Mouse (Mus musculus) brain, embryonic 14.5 days (tissue): ENCODE results near the gene Gnptab. TPM values are rescaled to one million over a fixed set of nuclear protein-coding genes. Genes with fewer than 3 reads are reported as not detected.
A peak's percentile ranks its signal among the peaks of the same experiment; 100 is the strongest.

Experiments used
- DNase-seq: peaks from one replicate; pipeline ENCODE4 v3.0.0-alpha.2; 2011; ENCODE audit warnings: low read depth
- CTCF ChIP-seq: fragments of 200-500 bp; IDR thresholded peaks from 2 replicates; pipeline ENCODE4 v1.5.1; 2012; ENCODE audit warnings: inconsistent platforms, mild to moderate bottlenecking, moderate library complexity, borderline replicate concordance; ENCODE audit not compliant: insufficient read depth, insufficient read length; ENCODE audit errors: extremely low read depth
- POLR2A ChIP-seq: fragments of 200-500 bp; IDR thresholded peaks from 2 replicates; pipeline ENCODE4 v1.6.1; 2012; ENCODE audit warnings: mild to moderate bottlenecking, inconsistent platforms, borderline replicate concordance; ENCODE audit not compliant: poor library complexity, insufficient read depth, insufficient read length, severe bottlenecking; ENCODE audit errors: extremely low read depth
- polyA plus RNA-seq: library from polyadenylated mRNA; depleted of rRNA; stranded (reverse); fragments of >200 nt; gene quantifications from 2 replicates; pipeline ENCODE4 v1.2.3, GENCODE M21; 2012; rRNA removed

Gnptab gene
- 31.7 and 41.4 TPM in 2 replicates for polyA plus RNA-seq

- TF ChIP-seq CTCF, result peak; percentile 95
- TF ChIP-seq POLR2A, result peak; percentile 76; the same call in 1 of the 2 replicates
- DNase-seq, result peak; percentile 88
Observed at GRCm38 (mm10) chr10:88379013-88379885, at the start of gene Gnptab, which contains the start of gene Dram1. Gnptab (plus strand) TSS chr10:88379132. Dram1 (minus strand) TSS chr10:88379080.

DNA sequence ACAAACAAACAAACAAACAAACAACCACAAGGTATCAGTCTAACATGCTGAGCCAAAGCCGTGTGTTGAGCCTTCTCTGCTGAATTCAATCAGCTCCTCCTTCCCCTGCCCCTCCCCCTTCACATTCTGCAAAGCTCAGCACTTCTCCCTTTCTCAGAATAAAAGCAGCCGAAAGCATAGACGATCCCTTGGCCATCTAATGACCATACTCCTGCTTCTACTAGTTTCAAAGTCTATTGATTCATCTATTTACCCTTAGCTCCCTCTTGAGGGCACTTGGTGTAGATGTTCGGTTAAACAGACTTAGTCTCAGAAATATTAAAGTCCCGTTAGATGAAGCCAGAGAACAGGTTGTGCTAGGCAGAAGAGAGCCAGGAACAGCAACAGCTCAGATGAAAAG, 48.2 kb upstream of the Gnptab start:
- TF ChIP-seq POLR2A (no peak), CTCF (peak; percentile 23; the same call in 1 of the 2 replicates)
- peak; percentile 66 for DNase-seq

DNA sequence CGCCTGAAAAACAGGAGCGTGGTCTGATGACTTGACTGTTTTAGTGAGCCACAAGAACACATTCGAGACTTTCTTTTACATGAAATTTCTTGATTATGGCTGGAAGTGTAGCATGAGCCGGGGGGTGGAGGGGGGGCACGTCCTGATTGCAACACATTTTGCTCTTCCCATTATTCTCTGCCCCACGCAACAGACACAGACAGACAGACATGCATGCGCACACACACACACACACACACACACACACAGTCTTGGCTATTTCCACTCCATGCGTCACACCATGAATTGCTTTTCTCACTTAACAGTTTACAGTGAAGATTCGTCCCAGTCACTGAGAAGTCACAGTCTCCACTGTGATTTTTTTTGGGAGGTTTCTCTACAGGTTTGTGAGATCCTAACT, 38.3 kb upstream of the Gnptab start:
- DNase-seq, result no peak
- TF ChIP-seq CTCF (no peak), POLR2A (no peak)

DNA sequence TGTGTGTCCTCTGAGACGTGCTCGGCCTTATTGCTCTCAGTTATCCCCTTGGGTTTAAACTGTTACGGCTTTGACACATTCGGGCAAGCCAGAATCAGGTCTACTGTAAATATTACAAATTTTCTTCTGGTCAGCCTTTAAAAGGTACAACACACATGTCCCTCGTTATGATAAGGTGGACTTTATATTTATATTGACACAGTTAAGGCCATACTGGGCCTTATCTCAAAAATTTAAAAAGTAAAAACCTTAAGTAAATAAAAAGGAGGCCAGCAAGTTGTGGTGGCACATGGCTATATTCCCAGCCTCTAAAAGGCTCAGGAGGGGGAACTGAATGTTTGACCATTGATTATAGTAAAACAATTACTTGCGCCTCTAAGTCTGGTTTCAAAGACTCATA, 37.6 kb upstream of the Gnptab start:
- TF ChIP-seq POLR2A (no peak), CTCF (no peak)
- DNase-seq, result no peak

GRCm38 (mm10) chr10:88345899-88346401, 33.0 kb upstream of the Gnptab start:
- no peak for TF ChIP-seq POLR2A
- TF ChIP-seq CTCF, result no peak
- no peak for DNase-seq

DNA sequence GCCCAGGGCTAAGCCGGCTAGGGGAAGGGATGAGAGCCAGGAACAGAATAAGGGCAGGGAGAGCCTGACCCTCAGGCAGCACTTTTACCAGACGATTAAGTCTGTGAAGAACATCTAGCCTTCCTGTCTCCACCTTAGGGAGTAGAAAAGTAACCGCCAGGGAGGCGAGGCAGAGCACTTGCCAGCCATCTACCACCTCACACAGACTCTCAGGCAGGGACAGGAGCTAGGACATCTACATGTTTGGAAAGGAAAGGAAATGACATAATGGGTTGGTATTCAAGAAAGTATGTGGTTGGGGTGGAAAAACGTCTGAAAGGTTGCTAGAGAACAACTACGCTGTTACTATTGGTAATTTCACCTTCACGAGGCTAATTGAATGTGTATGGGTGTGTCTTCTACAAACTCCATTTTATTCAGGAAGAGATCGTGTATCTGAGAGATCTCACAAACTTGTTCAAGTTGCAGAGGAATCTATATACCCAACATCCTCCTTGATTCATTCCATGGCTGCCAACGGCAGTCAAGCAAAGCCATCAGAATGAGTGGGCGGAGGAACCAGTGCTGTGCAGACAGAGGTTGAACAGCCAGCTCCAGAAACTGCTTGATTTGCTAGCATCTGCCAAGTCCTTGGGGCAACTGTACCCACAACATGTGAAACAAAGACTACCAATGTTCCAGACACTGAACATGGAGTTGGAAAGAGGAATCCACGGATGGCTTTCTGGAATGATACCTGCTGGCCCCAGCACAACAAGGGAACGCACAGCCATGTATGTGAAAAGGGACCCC, 32.3 kb upstream of the Gnptab start:
- TF ChIP-seq CTCF (no peak), POLR2A (no peak)
- DNase-seq, result no peak

GRCm38 (mm10) chr10:88349800-88350199, 29.1 kb upstream of the Gnptab start:
- TF ChIP-seq POLR2A, result no peak
- TF ChIP-seq CTCF, result no peak
- peak; percentile 37 for DNase-seq

DNA sequence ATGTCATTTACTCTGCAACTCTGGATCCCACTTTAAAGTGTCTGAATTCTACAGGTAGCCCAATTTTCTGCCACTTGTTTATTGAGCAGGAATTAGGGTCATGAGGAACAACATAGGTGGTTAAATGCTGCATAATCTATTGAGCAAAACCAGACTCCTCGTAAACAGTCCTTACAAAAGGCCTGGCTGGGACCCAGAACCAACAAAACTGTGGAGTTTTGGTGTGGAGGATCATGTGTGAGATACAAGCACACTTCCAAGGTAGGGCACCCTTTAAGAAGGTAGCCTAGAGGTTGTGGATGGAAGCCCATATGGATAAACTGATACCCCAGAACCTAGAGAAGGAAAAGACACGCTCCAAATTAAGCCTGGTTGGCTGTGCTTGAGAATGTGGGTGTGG, 28.2 kb upstream of the Gnptab start:
- DNase-seq, result no peak
- no peak for TF ChIP-seq CTCF
- TF ChIP-seq POLR2A, result no peak

DNA sequence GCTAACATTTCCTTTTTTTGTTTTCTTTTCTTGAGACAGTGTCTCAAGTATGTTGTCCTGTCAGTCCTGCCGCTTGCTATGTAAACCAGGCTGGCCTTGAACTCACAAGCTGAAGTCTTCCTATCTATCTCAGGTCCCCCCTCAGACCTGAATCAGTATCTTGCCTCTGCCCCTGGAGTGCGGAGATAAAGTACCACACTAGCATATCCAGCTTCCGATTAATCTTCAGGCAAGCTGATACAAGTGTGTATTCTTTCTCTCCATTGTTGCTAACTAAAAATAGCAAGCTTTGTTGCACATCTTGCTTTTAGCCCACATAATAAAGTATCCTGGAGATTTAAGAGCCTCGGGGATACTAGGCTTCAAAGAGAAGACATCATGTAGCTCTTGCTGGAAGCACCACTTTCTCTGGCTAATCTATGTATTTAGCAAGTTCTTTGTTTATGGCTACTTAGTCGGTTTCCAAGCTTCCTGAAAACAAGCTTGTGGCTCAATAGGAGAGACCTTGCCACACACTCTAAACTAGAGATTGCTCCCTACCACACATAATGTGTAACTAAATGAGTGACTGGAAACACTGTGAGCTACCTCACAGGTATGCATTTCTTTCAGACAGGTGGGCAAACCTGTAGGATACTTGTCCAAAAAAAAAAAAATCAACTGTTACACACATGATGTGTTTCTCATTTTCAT, 27.4 kb upstream of the Gnptab start:
- TF ChIP-seq POLR2A (no peak), CTCF (no peak)
- DNase-seq, result no peak

GRCm38 (mm10) chr10:88352549-88352948, 26.4 kb upstream of the Gnptab start:
- no peak for DNase-seq
- TF ChIP-seq CTCF (no peak), POLR2A (no peak)
